Mouse (Mus musculus): ENCODE results near the gene Dennd4c.
"Not testable (repeated sequence)": the region's sequence is repeated elsewhere in the genome, so short reads cannot be mapped to it uniquely, and the experiment has no call there.

The Dennd4c gene

DNA sequence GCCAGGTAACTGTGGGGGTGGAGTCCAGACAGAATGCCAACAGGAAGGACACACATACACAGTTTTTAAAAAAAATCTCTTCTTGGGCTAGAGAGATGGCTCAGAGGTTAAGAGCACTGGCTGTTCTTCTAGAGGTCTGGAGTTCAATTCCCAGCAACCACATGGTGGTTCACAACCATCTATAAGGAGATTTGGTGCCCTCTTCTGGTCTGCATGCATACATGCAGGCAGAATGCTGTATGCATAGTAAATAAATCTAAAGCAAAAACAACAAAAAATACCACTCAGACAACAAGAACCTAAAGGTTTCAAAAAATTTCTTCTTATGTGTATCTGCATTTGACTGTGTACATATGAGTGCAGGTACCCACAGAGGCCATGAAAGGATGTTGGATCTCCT lies 16.0 kb downstream of the Dennd4c start:
- in situ Hi-C loops (cut with MboI; ENCODE audit: low sequenced_read_pairs): no loop called here

DNA sequence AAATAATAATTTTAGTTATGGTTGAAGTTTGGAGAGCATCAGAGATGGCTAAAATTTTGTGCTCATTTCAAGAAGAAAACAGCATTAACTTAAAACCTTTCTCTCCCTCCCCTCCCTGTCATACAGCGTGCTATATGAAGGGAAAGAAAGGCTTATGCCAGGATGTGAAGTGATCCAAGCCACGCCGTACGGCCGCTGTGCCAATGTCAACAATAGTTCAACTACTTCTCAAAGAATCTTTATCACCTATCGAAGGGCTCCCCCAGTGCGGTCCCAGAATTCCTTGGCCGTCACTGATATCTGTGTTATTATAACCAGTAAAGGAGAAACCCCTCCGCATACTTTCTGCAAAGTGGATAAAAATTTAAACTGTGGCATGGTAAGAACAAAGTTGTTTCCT lies 29.2 kb downstream of the Dennd4c start:
- in situ Hi-C loops (cut with MboI; ENCODE audit: low sequenced_read_pairs): no loop called here

DNA sequence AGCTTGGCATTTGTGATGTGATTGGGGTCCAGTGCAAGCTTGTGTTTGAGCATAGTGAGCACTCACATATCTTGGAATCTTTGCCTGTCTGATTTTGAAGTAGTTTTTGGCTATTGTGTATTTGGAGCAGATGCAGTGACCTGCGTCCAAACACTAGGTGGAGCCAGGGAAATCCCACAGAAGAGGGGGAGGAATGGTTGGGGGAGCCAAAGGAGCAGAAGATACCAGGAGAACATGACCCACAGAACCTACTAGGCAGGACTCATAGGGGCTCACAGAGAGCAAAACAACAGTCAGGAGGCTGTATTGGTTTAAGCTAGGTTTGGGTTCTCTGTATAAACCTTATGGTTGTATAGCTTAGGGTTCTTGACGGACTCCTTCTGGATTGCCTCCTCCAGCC lies 62.2 kb downstream of the Dennd4c start:
- in situ Hi-C loops (cut with MboI; ENCODE audit: low sequenced_read_pairs): no loop called here

DNA sequence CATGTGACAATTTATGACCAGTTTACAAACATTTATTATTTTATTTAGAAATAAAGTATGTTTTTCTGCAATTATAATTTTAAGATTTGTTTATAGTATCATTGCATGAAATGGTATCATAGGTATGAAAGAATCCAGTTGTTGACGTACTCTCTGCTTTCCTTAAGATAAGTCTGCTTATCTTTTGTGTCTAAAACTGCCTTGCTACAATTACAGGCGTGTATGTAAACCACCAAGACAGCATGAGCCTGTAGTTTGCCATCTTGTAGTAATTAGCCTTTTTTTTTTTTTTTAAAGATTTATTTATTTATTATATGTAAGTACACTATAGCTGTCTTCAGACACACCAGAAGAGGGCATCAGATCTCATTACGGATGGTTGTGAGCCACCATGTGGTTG lies 66.5 kb downstream of the Dennd4c start:
- in situ Hi-C loops (cut with MboI; ENCODE audit: low sequenced_read_pairs): no loop called here

DNA sequence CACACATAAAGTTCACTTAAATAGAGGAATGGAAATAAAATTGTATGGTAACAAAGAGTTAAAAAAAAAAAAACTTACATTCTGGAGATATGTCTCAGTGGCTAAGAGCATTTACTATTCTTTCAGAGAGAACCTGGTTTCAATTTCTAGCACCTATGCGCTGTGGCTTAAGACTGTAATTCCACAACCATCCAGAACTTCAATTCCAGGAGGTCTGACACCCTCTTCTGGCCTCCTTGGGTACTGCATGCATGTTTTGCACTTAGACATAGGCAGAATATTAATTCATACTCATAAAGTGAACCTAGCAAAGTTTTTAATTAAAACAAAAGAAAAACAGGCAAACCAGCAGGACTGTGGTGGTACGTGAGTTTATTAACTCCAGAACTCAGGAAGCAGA lies 74.8 kb downstream of the Dennd4c start:
- in situ Hi-C loops (cut with MboI; ENCODE audit: low sequenced_read_pairs): no loop called here

DNA sequence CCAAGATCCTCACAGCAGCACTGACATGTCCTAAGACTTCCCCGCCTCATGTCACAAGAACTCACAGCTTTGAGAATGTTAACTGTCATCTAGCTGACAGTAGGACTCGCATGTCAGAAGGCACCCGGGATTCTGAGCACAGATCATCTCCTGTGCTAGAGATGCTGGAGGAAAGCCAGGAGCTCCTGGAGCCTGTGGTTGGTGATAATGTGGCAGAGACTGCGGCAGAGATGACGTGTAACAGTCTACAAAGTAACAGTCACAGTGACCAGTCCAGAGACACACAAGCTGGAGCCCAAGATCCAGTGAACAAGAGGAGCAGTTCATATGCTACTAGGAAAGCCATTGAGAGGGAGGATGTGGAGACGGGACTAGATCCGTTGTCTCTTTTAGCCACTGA lies 76.8 kb downstream of the Dennd4c start:
- in situ Hi-C loops (cut with MboI; ENCODE audit: low sequenced_read_pairs): no loop called here

GRCm38 (mm10) chr4:86831896-86832295 lies 83.5 kb downstream of the Dennd4c start:
- in situ Hi-C loops (cut with MboI; ENCODE audit: low sequenced_read_pairs): no loop called here

- in situ Hi-C loops (cut with MboI; ENCODE audit: low sequenced_read_pairs): not testable (repeated sequence)
Observed at GRCm38 (mm10) chr4:86841141-86841540, 92.8 kb downstream of the Dennd4c start.

DNA sequence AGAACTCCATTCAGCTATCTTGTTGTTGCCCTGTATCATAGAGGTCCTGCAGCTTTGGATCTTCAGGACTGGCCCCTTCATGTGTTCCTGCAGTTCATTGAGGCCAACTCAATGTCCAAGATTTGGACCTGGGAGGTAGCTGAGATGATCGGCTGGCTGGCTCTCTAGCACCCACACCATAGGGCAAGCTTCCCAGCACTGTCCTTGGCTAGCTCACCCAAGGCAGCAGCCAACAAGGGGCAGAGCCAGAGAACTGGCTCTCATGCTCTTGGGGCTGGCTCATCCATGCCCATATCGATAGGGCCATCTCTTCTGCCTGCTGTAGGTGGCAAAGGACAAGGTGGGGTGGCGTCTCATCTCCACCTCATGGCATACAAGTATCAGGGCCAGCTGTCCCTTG lies 97.0 kb downstream of the Dennd4c start:
- in situ Hi-C loops (cut with MboI; ENCODE audit: low sequenced_read_pairs): no loop called here

DNA sequence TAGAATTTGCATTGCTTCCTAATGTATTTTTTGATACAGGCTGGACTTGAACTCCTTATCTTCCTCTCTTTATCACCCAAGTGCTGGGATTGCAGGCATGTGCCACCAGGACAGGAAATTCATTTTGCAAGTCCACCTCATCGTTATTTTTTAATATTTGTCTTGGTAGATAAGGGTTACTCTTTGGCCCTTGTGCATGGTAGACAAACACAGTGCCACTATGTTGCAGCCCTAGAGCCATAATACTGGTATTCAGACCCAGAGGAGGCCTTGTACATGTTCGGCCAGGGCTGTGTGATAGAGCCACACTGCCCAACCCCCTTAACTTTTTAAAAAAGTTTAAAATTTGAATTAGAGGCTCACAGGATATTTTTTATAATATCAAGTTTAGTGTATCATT lies 98.9 kb downstream of the Dennd4c start:
- in situ Hi-C loops (cut with MboI; ENCODE audit: low sequenced_read_pairs): no loop called here

GRCm38 (mm10) chr4:86851331-86851730 lies 103.0 kb downstream of the Dennd4c start:
- in situ Hi-C loops (cut with MboI; ENCODE audit: low sequenced_read_pairs): no loop called here

DNA sequence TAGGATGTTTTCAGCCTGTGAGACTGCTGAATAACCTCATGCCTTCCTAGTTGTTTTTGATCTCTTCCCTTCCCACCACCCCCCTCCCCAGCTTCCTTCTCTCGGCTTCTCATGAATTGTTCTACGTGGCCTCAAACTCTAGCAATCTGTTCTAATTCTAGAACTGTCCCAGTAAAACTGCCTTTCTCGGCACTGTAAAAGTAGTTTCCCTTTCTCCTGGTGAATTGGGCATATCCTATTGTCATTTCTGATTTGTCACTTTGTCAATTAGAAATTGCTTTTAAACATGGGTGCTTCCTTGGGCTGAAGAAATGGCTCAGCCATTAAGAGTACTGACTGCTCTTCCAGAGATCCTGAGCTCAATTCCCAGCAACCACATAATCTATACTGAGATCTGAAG lies 103.7 kb downstream of the Dennd4c start:
- in situ Hi-C loops (cut with MboI; ENCODE audit: low sequenced_read_pairs): no loop called here

DNA sequence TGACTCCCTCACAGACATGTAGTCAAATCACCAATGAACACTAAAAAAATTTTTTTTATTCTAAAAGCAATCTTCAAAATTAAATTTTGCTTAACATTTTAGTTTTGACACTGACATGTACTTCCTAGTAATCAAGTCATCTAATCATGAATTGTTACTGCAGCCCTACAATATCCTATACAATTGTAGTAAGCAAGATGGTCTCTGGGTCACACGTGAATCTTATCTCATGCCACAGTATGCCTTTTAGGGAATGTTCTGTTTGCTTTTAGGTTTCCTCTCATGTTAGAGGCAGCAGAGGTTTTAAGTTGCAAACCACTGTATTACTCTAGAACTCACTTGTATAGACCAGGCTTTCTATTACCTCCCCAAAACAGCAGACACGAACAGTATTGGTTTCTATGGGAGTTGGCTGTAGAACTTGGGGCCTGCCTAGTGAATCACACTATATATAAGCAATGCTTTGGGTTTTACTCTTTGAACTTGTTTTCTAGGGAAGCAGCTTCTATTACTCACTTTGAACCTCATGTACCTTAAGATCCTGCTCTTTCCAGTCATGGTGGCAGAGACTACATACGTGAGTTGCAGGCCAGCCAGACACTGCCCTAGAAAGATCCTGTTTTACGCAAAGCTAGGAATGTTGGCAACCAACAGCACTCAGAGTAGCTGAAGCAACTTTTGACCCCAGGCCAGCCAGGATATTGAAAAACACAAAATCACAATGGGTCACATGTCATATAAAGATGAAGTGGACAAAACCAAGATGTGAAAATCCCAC lies 104.6 kb downstream of the Dennd4c start:
- in situ Hi-C loops (cut with MboI; ENCODE audit: low sequenced_read_pairs): no loop called here

DNA sequence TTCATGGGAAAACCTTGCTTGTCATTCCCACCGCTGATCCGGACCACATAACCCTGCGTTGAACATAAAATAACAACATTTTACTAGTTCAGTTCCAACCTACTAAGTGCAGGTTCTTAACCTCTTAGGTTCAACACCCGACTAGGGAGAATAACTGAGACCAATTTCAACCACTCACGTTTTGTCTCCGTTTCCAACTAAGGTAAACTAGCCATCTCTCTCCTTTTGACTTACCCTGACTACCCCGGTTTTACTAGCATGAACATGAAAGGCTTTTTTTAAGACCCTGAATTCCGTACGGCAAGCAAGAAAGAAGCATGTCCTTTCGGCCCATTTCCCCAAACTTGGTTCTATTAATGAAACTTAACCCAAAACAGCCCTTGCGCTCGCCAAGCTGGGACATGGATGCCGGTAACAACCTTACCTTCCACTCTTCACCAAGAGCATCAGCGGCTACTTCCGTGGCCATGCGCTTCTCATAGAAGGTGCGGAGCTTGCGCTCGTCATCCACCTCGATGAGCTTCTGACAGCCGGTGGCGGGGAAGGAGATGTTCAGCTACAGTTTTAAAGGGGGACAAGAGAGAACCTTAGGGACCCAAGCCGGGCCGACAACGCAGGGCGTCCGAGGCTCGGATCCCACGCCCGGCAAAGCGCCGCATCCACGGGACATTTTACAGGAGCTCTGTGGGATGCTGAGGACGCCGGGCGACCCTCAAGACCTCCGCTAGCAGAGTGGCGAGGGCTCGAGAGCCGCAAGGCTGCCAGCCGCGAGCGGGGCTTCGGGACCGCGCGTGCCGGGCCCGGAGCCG lies 108.2 kb downstream of the Dennd4c start:
- in situ Hi-C loops (cut with MboI; ENCODE audit: low sequenced_read_pairs): no loop called here

DNA sequence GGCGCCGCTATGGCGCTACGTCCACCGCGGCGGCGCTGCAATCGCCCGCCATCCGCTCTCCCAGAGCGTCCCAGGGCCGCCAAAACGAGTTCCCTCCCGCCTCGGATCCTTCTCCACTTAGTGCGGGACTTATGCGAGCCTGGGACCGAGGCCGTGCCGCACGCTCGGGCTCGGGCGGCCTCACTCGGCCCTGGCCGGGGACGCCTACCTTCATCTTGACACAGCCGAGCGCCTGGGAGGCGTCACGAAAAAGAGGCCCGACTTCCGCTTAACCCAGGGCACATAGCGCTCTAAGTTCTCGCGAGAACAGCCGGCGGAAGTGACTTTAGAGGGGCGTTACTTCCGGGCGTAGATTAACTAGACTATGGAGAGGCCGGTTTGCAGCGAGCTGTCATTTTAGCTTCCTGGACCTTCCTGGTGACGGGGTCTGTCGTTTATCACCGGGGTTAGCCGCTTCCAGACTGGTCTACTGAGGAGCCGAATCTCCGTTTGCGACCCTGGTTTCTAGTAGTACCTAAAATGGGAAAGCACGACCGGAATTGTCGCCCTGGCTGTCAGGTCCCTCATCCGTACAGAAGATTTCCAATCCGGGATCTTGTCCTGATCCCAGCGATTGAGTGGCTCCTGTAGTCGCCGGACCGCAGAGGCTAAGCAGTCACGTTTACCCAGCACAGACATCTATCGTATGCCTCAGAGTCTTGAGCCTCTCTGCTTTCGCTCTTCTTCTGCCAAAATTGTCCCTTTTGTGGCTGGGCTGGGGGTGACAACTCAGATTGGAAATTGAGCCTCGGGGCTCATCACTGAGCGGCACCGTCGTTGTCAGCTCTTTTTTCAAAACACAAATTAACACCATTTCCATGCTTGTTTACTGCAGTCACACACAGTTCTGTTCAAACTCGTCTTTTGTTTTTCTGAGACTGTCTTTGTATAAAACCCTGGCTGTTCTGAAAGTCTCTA lies 109.0 kb downstream of the Dennd4c start, which contains the start of gene Rps6:
Gene Rps6, minus strand, starts transcription at position 300 of the 957 bp plus-strand sequence.
- in situ Hi-C loops (cut with MboI; ENCODE audit: low sequenced_read_pairs): no loop called here

DNA sequence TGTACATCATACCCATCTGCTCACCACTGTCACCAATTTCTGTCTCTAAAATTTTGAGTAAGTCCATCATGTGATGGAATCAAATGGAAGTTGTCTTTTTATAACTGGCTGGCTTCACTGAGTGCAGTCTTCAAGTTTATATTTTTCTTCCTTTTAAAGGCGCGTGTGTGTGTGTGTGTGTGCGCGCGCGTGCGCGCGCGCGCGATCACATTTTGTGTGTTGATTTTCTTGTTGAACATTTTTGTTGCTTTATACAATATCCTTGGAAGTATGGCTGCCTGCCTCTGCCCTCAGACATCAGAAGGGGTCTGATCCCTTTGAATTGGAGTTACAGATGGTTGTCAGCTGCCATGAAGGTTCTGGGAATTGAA lies 109.7 kb downstream of the Dennd4c start:
- in situ Hi-C loops (cut with MboI; ENCODE audit: low sequenced_read_pairs): no loop called here

GRCm38 (mm10) chr4:86864087-86864486 lies 115.7 kb downstream of the Dennd4c start:
- in situ Hi-C loops (cut with MboI; ENCODE audit: low sequenced_read_pairs): no loop called here

GRCm38 (mm10) chr4:86871988-86872387 lies 123.6 kb downstream of the Dennd4c start:
- in situ Hi-C loops (cut with MboI; ENCODE audit: low sequenced_read_pairs): no loop called here

GRCm38 (mm10) chr4:86873072-86873471 lies 124.7 kb downstream of the Dennd4c start:
- in situ Hi-C loops (cut with MboI; ENCODE audit: low sequenced_read_pairs): no loop called here

- in situ Hi-C loops (cut with MboI; ENCODE audit: low sequenced_read_pairs): no loop called here
Observed at GRCm38 (mm10) chr4:86874146-86874847, 125.9 kb downstream of the Dennd4c start, which contains the start of gene Acer2. Gene Acer2 (plus strand): TSS chr4:86874396.

Measured in CH12F3 (cell line).